Mouse (Mus musculus) layer of hippocampus, postnatal 14 days (tissue): Measurements from ENCODE around the gene Tceal8. TPM values are rescaled to one million over a fixed set of nuclear protein-coding genes. Genes with fewer than 3 reads are reported as not detected.
"Not testable (repeated sequence)": the region's sequence is repeated elsewhere in the genome, so short reads cannot be mapped to it uniquely, and the experiment has no call there.

Experiments
- DNase-seq, 2 experiments: peaks; one replicate each; pipeline ENCODE4 v3.0.0; 2021 to 2022; ENCODE audit warnings: low spot score in 2 of 2, mixed read lengths in 1 of 2
- microRNA-seq, 2 experiments: library from miRNA; unstranded; fragments of <30 nt; microRNA quantifications; one replicate each; pipeline ENCODE4 v1.2.0; 2021
- total RNA-seq, 2 experiments: library from RNA; stranded (reverse); gene quantifications; 2 replicates each; pipeline ENCODE4 v1.2.3; 2021

Gene Tceal8
- total RNA-seq, 2 experiments from 2014 or later: 39.5 to 42.2 TPM

DNA sequence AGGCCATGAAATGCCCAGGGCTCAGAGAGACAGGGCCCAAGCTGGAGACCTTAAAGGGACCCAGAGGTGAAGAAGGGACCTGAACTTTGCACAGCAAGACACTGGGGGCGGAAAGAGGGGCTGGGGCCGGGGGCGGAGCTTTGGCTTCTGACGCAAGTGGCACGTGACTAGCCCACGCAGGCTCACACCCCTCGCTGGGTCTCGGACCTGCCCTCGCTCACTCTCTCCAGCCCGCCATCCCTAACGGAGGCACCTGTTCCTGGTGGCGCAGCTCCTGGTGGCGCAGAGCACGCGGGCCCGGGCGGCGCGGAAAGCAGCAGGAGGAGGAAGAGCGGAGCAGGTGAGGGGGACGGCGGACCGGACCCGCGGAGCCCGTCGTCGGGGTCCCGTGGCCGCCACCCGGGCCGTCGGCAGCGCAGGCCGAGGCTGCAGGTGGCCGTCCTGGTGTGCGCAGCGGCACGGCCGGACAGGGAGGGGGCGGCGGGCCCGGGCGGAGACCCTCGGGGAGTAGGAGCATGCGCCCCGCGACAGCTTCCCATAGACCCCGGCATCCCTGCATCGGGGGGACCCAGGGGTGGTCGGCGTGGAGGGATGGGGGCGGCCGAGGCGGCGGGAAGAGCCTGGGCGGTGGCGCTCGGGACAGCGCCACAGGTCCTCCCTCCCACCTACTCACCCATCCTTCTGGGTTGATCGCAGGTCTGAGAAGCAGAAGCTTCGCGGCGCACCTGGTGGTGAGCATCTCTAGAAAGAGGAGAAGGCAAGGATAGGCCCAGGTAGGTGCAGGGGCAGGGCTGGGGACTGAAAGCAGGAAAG is 33.1 kb downstream of the Tceal8 start, which contains the start of gene Bex4:
Bex4 (plus strand) TSS at position 170 of the 813 bp plus-strand sequence.
- DNase-seq: not testable (repeated sequence)

DNA sequence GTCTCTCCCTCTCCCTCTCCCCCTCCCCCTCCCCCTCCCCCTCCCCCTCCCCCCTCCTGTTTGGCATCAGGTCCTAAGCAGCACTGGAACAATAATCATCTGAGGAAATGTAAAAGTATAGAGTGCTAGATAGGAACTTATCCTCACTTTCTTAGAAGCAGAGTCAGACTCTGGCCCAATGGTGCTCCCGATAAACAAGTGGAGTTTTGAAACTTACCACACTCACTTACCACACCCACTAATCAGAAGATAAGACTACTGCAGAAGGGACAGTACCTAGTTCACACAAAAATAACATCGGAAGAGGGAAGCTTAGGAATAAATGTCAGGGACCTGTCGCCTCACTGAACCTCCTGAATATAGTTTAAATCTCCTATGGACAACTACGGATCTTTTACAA is 36.6 kb downstream of the Tceal8 start:
- DNase-seq: no peak

DNA sequence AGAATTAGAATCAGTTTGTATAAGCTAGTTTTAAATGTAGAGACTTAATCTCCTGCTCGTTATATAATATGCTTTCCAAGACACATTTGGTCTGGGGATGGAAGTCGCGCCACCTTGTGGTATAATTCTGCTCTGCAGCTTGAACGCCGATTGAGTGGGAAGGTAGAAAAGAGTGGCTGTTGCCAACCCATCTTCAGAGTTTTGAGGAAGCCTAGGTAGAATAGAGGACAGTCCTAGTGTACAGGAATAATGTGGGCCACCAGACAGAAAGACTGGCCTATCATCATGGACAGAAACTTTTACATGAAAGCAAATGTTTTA is 44.4 kb downstream of the Tceal8 start:
- peak; percentile 33 to 48 for DNase-seq

DNA sequence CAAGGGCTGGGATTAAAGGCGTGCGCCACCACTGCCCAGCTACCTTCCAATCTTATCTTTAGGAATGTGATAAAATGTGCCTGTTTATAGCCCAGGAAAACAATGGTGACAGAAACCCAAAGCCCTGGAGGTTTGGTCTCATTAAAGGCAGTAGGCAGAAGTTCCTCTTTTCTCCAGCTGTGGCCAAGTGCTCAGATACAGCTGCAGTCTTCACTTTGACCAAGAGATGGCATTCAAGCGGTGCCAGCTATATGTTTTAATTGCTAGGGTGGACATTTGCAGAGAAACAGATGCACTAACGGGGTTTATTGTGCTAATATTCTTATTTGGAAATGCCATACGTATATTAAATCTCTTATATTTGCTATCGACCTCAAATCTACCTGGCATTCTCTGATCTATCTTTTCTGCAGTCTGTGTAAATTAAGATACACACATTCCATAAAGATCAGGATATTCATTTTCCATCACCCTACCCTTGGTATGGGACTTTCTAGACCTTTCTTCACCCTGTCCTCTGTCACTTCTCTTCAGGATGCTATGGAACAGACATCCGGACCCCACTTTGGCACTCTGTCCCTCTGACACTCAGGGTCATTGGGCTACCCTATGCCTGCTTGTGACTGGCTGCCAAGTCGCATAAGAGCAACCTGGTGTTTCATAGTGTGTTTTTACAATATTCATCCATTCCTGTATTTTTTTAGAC is 45.0 kb downstream of the Tceal8 start:
- DNase-seq: no peak

Small RNA genes within 50 kb of the gene (microRNA-seq; reads per million reads assigned to microRNA genes)
- 0 reads per million in 2 experiments for gene Mir6383

Other genes starting within 250 kb of the Tceal8 start
- 10 to 100 TPM; 87.7 to 97.8 TPM for gene Arxes2, start 178.5 kb downstream of the Tceal8 start, total RNA-seq
- 10 to 100 TPM; 65.0 to 75.1 TPM for gene Arxes1, start 139.0 kb downstream of the Tceal8 start, total RNA-seq
- gene Bex2, start 104.1 kb downstream of the Tceal8 start, total RNA-seq: 100 to 1,000 TPM; 343 to 376 TPM
- not detected for gene Nxf3, start 87.1 kb downstream of the Tceal8 start, total RNA-seq
- 10 to 100 TPM; 22.3 to 24.0 TPM for gene Bex4, start 33.3 kb downstream of the Tceal8 start, total RNA-seq
- 100 to 1,000 TPM; 110 to 134 TPM for gene Tceal5, start 31.5 kb upstream of the Tceal8 start, total RNA-seq
- 1 to 10 TPM in 1 of 2 experiments, under 1 TPM in 1; 0.95 to 1.7 TPM for gene Tceal7, start 42.4 kb upstream of the Tceal8 start, total RNA-seq
- gene Bex1, start 43.2 kb upstream of the Tceal8 start, total RNA-seq: 10 to 100 TPM; 75.5 to 80.4 TPM
- 10 to 100 TPM; 79.9 to 86.3 TPM for gene Tceal9, start 72.7 kb upstream of the Tceal8 start, total RNA-seq
- gene Bex3, start 97.9 kb upstream of the Tceal8 start, total RNA-seq: 100 to 1,000 TPM; 355 to 394 TPM